Mouse (Mus musculus) liver, embryonic 16.5 days (tissue): ENCODE results near the gene Gm8978. TPM values are rescaled to one million over a fixed set of nuclear protein-coding genes. Genes with fewer than 3 reads are reported as not detected.
A peak's percentile ranks its signal among the peaks of the same experiment; 100 is the strongest.
"Not testable (repeated sequence)": the region's sequence is repeated elsewhere in the genome, so short reads cannot be mapped to it uniquely, and the experiment has no call there.

Experiments used
- ATAC-seq: fragments of 200-750 bp; cut with Nextera tagmentation; 2 replicates; pipeline ENCODE4 v1.8.0; 2017; ENCODE audit warnings: low read depth, mild to moderate bottlenecking, moderate number of reproducible peaks, moderate library complexity
- H3K27ac ChIP-seq: fragments of 300-500 bp; sonication (generic); 2 replicates; pipeline ENCODE4 v1.5.1; 2014; ENCODE audit warnings: mild to moderate bottlenecking, low read length
- H3K27me3 ChIP-seq: fragments of 300-500 bp; sonication (generic); 2 replicates; pipeline ENCODE4 v1.6.1; 2014; ENCODE audit warnings: low read depth, low read length, mixed read lengths; ENCODE audit not compliant: control insufficient read depth, insufficient read depth
- H3K36me3 ChIP-seq: fragments of 300-500 bp; sonication (generic); 2 replicates; pipeline ENCODE4 v1.6.1; 2014; ENCODE audit warnings: mild to moderate bottlenecking; ENCODE audit not compliant: control insufficient read depth, insufficient read depth
- H3K4me1 ChIP-seq: fragments of 300-500 bp; sonication (generic); 2 replicates; pipeline ENCODE4 v1.6.1; 2014; ENCODE audit warnings: low read depth, low read length, mixed read lengths; ENCODE audit not compliant: control insufficient read depth
- H3K4me2 ChIP-seq: fragments of 300-500 bp; sonication (generic); 2 replicates; pipeline ENCODE4 v1.6.1; 2014; ENCODE audit warnings: low read depth, low read length, mixed read lengths
- H3K4me3 ChIP-seq: fragments of 300-500 bp; sonication (generic); 2 replicates; pipeline ENCODE4 v1.5.1; 2014; ENCODE audit warnings: low read depth, mild to moderate bottlenecking, low read length
- H3K9ac ChIP-seq: fragments of 300-500 bp; sonication (generic); 2 replicates; pipeline ENCODE4 v1.6.1; 2014; ENCODE audit warnings: low read depth, low read length
- H3K9me3 ChIP-seq: fragments of 300-500 bp; sonication (generic); replicated peaks from 2 replicates; pipeline ENCODE4 v1.6.1; 2016; ENCODE audit warnings: low read length; ENCODE audit not compliant: control insufficient read depth
- WGBS: fragments of 180-500 bp; shearing (Covaris S2); extraction: QIAGEN DNeasy Blood & Tissue Kit; methylation state at CpG from one replicate; pipeline ENCODE4 v1.1.7; 2014; ENCODE audit not compliant: insufficient replicate concordance; 5-methylcytosine and 5-hydroxymethylcytosine counted together
- microRNA-seq: library from miRNA; unstranded; fragments of <30 nt; microRNA quantifications from one replicate; pipeline ENCODE4, GENCODE M21; 2016
- polyA plus RNA-seq: library from polyadenylated mRNA; unstranded; fragments of >200 nt; fragmentation: Nextera tagmentation; extraction: Ambion mirVana; gene quantifications from 2 replicates; pipeline ENCODE4 v1.2.1, GENCODE M21; 2015

The Gm8978 gene
- not detected in 2 replicates for polyA plus RNA-seq

- H3K9ac ChIP-seq, H3K4me3 ChIP-seq, H3K9me3 ChIP-seq, ATAC-seq, H3K36me3 ChIP-seq, H3K4me1 ChIP-seq, H3K27me3 ChIP-seq, H3K27ac ChIP-seq, H3K4me2 ChIP-seq: not testable (repeated sequence)
These were observed at the start of gene Gm8978 for GRCm38 (mm10) chr19:33625152-33625551. Gm8978 (minus strand) TSS chr19:33625252.

- H3K27ac ChIP-seq, result not testable (repeated sequence)
These were observed 35.3 kb downstream of the Gm8978 start for GRCm38 (mm10) chr19:33589626-33590302.

GRCm38 (mm10) chr19:33568551-33568950, 56.5 kb downstream of the Gm8978 start:
- H3K27me3 ChIP-seq, ATAC-seq, H3K9ac ChIP-seq, H3K4me2 ChIP-seq, H3K4me3 ChIP-seq, H3K36me3 ChIP-seq, H3K4me1 ChIP-seq, H3K27ac ChIP-seq, H3K9me3 ChIP-seq: not testable (repeated sequence)
- WGBS, result 66% methylated on average over 5 of the region's 5 CpGs

More at GRCm38 (mm10) chr19:33589626-33590302, 35.3 kb downstream of the Gm8978 start:
- H3K4me1 ChIP-seq, H3K27me3 ChIP-seq, H3K36me3 ChIP-seq, H3K9me3 ChIP-seq: not testable (repeated sequence)
- Histone ChIP-seq H3K4me2 (peak overlapping the region; percentile 46), H3K4me3 (peak overlapping the region; percentile 50), H3K9ac (peak overlapping the region; percentile 31; the same call in 1 of the 2 replicates)
- peak; percentile 86 for ATAC-seq
- 5% methylated on average over 11 of the region's 38 CpGs for WGBS

Small RNA genes lying within 50 kb of the gene (microRNA-seq; reads per million reads assigned to microRNA genes)
- not detected for gene Gm27440

Other genes starting within 250 kb of the Gm8978 start
- gene Rnls, start 233.0 kb downstream of the Gm8978 start, polyA plus RNA-seq, result 1.0 and 1.3 TPM in 2 replicates
- not detected in 2 replicates for gene Lipo4, start 107.5 kb downstream of the Gm8978 start, polyA plus RNA-seq
- not detected in 2 replicates for gene Lipo2, start 126.1 kb upstream of the Gm8978 start, polyA plus RNA-seq
- gene Lipo3, start 136.7 kb upstream of the Gm8978 start, polyA plus RNA-seq, result 2.9 and 3.3 TPM in 2 replicates
- not detected in 2 replicates for gene Lipo1, start 162.2 kb upstream of the Gm8978 start, polyA plus RNA-seq